Mouse (Mus musculus) G1E (cell line): ENCODE data around the gene Chst12.

Experiments
- CTCF ChIP-seq: IDR thresholded peaks from 2 replicates; pipeline ENCODE4 v1.5.1; 2012; ENCODE audit warnings: low read depth, low read length, inconsistent platforms, mixed read lengths
- GATA1 ChIP-seq: IDR thresholded peaks from 2 replicates; pipeline ENCODE4 v1.6.1; 2012; ENCODE audit warnings: borderline replicate concordance, low read length, inconsistent platforms, mixed read lengths
- GATA2 ChIP-seq: IDR thresholded peaks from 2 replicates; pipeline ENCODE4 v1.6.1; 2012; ENCODE audit warnings: low read depth, low read length, inconsistent platforms, borderline replicate concordance
- POLR2AphosphoS5 ChIP-seq: IDR thresholded peaks from 2 replicates; pipeline ENCODE4 v1.6.1; 2012; ENCODE audit warnings: low read depth, low read length, inconsistent platforms; ENCODE audit not compliant: insufficient replicate concordance
- TAL1 ChIP-seq: conservative IDR thresholded peaks from 2 replicates; pipeline ENCODE4 v1.6.1; 2012; ENCODE audit warnings: low read depth, low read length, inconsistent platforms, mixed read lengths

DNA sequence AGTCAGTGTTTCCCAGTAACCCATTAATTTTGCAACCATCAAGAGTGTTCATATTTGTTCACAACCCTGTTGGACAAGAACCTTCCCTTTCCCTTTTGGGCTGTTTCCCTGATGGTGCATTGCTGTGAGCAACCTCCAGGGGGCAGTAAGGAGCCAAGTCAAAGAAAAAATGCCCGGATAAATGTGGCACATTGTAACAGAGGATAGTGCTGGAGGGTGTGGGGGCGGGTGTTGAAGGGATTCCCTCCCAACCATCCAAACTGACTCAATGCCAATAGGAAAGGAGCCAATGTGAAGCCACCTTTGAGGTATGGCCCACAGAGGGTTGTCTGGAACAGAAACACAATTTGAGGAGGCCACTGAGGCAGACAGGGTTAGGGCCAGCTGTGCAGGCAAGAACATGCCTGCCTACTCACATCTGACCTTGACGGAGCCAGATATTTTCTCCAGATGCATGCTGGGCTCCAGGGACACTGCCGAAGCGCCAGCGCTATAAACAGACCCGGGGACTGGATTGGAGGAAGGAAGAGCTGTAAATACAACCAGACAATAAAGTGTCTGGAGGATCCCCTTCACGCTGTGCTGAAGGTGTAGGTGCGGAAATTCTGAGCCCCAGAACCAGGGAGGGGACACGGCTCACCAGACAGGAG lies 63.1 kb downstream of the Chst12 start:
- TF ChIP-seq CTCF (peak; percentile 88), POLR2AphosphoS5 (no peak), GATA1 (no peak), TAL1 (no peak), GATA2 (no peak)
